Mouse (Mus musculus) lung, adult 2 months (tissue): ENCODE results near the gene Ttc25. TPM values are rescaled to one million over a fixed set of nuclear protein-coding genes. Genes with fewer than 3 reads are reported as not detected.
"Not testable (repeated sequence)": the region's sequence is repeated elsewhere in the genome, so short reads cannot be mapped to it uniquely, and the experiment has no call there.

Experiments used
- DNase-seq: peaks from one replicate; pipeline ENCODE4 v3.0.0; 2022
- H3K4me1 ChIP-seq: fragments of 200-500 bp; 2 replicates; pipeline ENCODE4 v1.6.1; 2011; ENCODE audit warnings: low read length; ENCODE audit not compliant: control insufficient read depth, insufficient read depth
- H3K4me3 ChIP-seq: fragments of 200-500 bp; replicated peaks from 2 replicates; pipeline ENCODE3; 2011; ENCODE audit warnings: low read depth, mild to moderate bottlenecking, control low read depth, low read length; ENCODE audit errors: extremely low read depth
- CTCF ChIP-seq: fragments of 200-500 bp; IDR thresholded peaks from 2 replicates; pipeline ENCODE4 v1.5.1; 2011; ENCODE audit warnings: mild to moderate bottlenecking, low read length, control low read depth; ENCODE audit not compliant: insufficient read depth
- POLR2A ChIP-seq: fragments of 200-500 bp; IDR thresholded peaks from 2 replicates; pipeline ENCODE4 v1.6.1; 2011; ENCODE audit warnings: low read depth, mild to moderate bottlenecking, control low read depth, low read length, borderline replicate concordance; ENCODE audit errors: extremely low read depth
- WGBS: fragments of 180-500 bp; shearing (Covaris S2); methylation state at CpG from one replicate; pipeline ENCODE4 v1.1.7; 2018; 5-methylcytosine and 5-hydroxymethylcytosine counted together
- polyA plus RNA-seq: library from polyadenylated mRNA; depleted of rRNA; stranded (reverse); fragments of >200 nt; gene quantifications from 2 replicates; pipeline ENCODE4 v1.2.3, GENCODE M21; 2012

Ttc25 gene
- polyA plus RNA-seq, 1 experiment = 3.4 TPM

- WGBS = 87% methylated on average over 10 of the region's 10 CpGs
- TF ChIP-seq POLR2A = no peak
- no peak for DNase-seq
- Histone ChIP-seq H3K4me3 (no peak overlapping the region), H3K4me1 (peaks cover 28% of the 10 kb centered on the region)
Measured at GRCm38 (mm10) chr11:100605451-100605850, 60.0 kb downstream of the Ttc25 start.

DNA sequence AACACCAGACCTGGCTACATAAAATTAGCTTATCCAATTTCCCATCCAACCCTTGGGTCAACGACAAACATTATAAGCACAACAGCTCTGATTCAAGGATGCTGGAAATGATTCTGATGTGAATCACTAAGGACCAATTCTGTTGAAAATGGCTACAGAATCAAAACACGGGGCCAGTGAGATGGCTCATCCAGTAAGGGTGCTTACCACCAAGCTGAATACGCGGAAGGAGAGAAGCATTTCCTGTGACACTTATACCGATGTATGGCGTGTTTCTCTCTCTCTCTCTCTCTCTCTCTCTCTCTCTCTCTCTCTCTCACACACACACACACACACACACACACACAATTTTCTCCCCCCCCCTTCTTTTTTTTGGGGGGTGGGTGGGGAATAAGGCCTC is 61.7 kb downstream of the Ttc25 start:
- DNase-seq = no peak
- no peak overlapping the region for H3K4me3 ChIP-seq
- TF ChIP-seq POLR2A (no peak), CTCF (no peak)
- WGBS = 77% methylated on average over 6 of the region's 6 CpGs
- peaks cover 31% of the 10 kb centered on the region for H3K4me1 ChIP-seq

DNA sequence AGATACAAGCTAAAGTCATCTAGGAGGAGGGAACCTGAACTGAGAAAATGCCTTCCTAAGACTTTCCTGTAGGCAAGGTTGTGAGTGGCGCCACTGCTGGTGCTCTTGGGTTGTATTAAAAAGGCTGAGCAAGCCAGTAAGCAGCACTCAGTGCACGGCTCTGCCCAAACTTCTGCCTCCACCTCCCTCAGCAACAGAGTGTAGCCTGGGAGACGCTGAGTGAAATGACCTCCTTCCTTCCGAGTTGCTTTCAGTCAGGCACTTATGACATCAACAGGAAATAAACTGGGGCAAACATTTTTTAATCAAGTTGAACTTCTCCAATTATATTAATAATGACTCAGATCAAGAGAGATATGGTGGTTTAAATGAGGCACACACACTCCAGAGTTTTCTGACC is 63.4 kb downstream of the Ttc25 start:
- H3K4me3 ChIP-seq = no peak overlapping the region
- peaks cover 35% of the 10 kb centered on the region for H3K4me1 ChIP-seq
- TF ChIP-seq POLR2A (no peak), CTCF (no peak)
- no peak for DNase-seq
- WGBS = 10% methylated on average over 4 of the region's 4 CpGs

DNA sequence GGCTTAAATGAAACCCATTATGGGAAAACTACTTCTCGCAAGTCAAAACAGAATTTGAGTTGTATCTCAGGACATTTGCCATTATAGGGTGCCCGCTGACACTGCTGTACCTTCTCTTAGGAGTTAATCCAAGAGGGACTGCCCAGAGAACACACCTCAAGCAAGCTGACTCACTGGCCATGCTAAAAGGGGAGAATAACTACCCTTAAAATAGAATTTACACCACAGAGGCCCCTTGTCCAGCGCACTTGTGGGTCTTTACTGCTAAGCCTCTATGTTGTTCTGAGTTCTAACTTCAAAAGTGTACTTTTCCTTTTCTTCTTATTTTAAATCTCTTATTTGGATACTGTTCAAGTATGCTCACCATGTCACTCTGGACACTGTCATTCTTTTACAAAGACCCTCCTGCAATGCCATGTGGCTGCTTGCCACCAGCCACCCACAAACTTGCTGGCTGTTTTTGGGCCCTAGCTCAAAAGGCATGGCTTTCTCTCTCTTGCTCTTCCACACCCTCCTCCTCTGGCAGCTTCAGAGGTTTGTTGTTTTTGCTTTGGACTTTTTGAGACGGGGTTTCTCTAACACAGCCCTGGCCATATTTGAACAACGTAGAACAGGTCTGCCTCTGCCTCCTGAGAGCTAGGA is 64.1 kb downstream of the Ttc25 start:
- H3K4me1 ChIP-seq = peaks cover 35% of the 10 kb centered on the region
- DNase-seq = no peak
- no peak overlapping the region for H3K4me3 ChIP-seq
- 61% methylated on average over 5 of the region's 5 CpGs for WGBS
- TF ChIP-seq CTCF = no peak
- no peak for TF ChIP-seq POLR2A

DNA sequence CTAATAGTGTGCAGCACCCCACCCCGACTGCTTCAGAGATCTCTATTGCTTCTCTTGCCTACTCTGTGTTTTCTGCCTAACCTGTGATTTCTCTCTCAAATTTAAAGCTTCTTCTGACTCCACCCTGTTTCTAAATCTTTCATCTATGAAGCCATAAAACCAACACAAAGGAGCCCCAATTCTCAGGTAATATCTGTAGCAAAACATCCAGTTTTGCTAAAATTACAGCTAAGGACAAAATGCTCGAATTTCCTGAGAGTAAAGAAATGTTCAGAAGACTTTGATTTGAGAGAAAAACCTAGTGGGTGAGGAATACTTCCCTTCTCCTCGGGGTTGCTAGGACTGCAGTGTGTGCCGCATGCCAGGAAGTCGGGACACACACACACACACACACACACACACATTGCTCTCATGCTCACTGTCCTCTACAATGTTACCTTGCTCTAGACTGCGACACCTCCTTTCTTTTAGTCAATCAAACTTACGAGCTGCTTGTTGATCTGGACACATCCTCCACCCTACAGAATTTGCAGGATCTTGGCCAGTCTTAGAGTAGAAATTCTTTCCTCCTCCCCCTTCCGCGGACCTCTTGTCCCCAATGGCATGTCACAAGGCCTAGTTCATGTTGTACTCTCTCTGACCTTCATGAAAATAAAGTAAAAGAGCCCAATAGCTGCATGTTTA is 64.7 kb downstream of the Ttc25 start:
- TF ChIP-seq CTCF (no peak), POLR2A (0 out of 2 replicates have a peak, but pooled peaks have one; percentile 22)
- Histone ChIP-seq H3K4me1 (peaks cover 35% of the 10 kb centered on the region), H3K4me3 (peak overlapping the region; percentile 48)
- 36% methylated on average over 9 of the region's 9 CpGs for WGBS
- no peak for DNase-seq

GRCm38 (mm10) chr11:100611627-100612026 is 66.2 kb downstream of the Ttc25 start:
- H3K4me1 ChIP-seq = peaks cover 28% of the 10 kb centered on the region
- no peak overlapping the region for H3K4me3 ChIP-seq
- DNase-seq = no peak
- 76% methylated on average over 6 of the region's 6 CpGs for WGBS
- TF ChIP-seq CTCF (no peak), POLR2A (no peak)

- no peak for DNase-seq
- Histone ChIP-seq H3K4me1 (peaks cover 27% of the 10 kb centered on the region), H3K4me3 (no peak overlapping the region)
- TF ChIP-seq POLR2A (no peak), CTCF (no peak)
- WGBS = 64% methylated on average over 3 of the region's 3 CpGs
Measured at GRCm38 (mm10) chr11:100613241-100613640, 67.8 kb downstream of the Ttc25 start.

DNA sequence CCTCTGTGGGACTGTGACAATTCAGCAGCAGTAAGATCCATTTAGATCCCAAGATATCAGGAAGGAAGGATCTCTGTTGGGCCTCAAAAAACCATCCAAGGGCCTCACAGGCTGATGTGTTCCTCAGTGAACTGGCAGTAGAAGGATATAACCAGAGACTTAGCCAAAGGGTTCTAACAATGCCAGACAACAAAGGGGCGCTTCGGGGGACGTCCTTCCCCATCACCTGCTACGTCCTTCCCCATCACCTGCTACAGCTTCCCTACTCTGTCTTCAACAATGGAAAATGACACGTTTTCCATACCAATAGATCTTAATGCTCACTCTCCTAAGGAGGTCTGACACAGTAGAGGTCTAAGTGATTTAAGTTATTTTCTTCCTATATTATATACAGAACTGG is 70.9 kb downstream of the Ttc25 start:
- TF ChIP-seq CTCF = no peak
- TF ChIP-seq POLR2A = no peak
- no peak for DNase-seq
- H3K4me1 ChIP-seq = peaks cover 8% of the 10 kb centered on the region
- 91% methylated on average over 5 of the region's 5 CpGs for WGBS
- no peak overlapping the region for H3K4me3 ChIP-seq

GRCm38 (mm10) chr11:100616836-100617235 is 71.4 kb downstream of the Ttc25 start:
- not testable (repeated sequence) for DNase-seq, H3K4me3 ChIP-seq, H3K4me1 ChIP-seq
- 88% methylated on average over 7 of the region's 7 CpGs for WGBS

DNA sequence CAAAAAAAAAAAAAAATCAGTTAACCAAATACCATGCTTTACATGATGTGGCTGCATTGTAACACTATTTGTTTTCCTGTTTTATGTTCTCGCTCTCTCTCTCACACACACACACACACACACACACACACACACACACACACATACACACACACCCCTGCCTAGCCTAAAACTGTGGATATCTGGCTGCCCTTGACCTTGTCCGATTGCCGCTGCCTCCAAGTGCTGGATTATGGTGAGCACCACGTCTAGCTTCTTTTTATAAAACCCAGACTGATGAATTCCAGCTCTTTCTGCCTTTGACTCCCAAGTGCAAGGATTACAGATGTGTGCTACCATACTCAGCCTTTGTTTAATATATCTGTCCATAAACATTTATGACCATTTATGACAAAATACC is 72.1 kb downstream of the Ttc25 start:
- WGBS = 73% methylated on average over 4 of the region's 4 CpGs
- Histone ChIP-seq H3K4me1 (peaks cover 4% of the 10 kb centered on the region), H3K4me3 (no peak overlapping the region)
- TF ChIP-seq CTCF (no peak), POLR2A (no peak)
- no peak for DNase-seq
